Mouse (Mus musculus) forebrain, embryonic 16.5 days (tissue): ENCODE data around the gene Prex1. TPM values are rescaled to one million over a fixed set of nuclear protein-coding genes. Genes with fewer than 3 reads are reported as not detected.

Source experiments
- ATAC-seq: fragments of 200-750 bp; cut with Nextera tagmentation; 2 replicates; pipeline ENCODE4 v1.8.0; 2017; ENCODE audit warnings: mild to moderate bottlenecking, moderate library complexity
- H3K27ac ChIP-seq: fragments of 300-500 bp; sonication (generic); 2 replicates; pipeline ENCODE4 v1.5.1; 2014; ENCODE audit warnings: low read length, control low read depth
- H3K27me3 ChIP-seq: fragments of 300-500 bp; sonication (generic); replicated peaks from 2 replicates; pipeline ENCODE4 v1.6.1; 2014; ENCODE audit warnings: low read length; ENCODE audit not compliant: control insufficient read depth, insufficient read depth
- H3K36me3 ChIP-seq: fragments of 300-500 bp; sonication (generic); 2 replicates; pipeline ENCODE4 v1.6.1; 2014; ENCODE audit not compliant: control insufficient read depth, insufficient read depth
- H3K4me1 ChIP-seq: fragments of 300-500 bp; sonication (generic); replicated peaks from 2 replicates; pipeline ENCODE4 v1.6.1; 2014; ENCODE audit warnings: low read length; ENCODE audit not compliant: control insufficient read depth, insufficient read depth
- H3K4me2 ChIP-seq: fragments of 300-500 bp; sonication (generic); 2 replicates; pipeline ENCODE4 v1.6.1; 2014; ENCODE audit warnings: mild to moderate bottlenecking, low read length, control low read depth
- H3K4me3 ChIP-seq: fragments of 300-500 bp; sonication (generic); replicated peaks from 2 replicates; pipeline ENCODE4 v1.5.1; 2014; ENCODE audit warnings: mild to moderate bottlenecking, low read length, control low read depth
- H3K9ac ChIP-seq: fragments of 300-500 bp; sonication (generic); replicated peaks from 2 replicates; pipeline ENCODE4 v1.6.1; 2014; ENCODE audit warnings: low read depth, low read length, control low read depth
- H3K9me3 ChIP-seq: fragments of 300-500 bp; sonication (generic); 2 replicates; pipeline ENCODE4 v1.6.1; 2016; ENCODE audit warnings: low read length; ENCODE audit not compliant: control insufficient read depth
- WGBS: fragments of 180-500 bp; shearing (Covaris S2); extraction: QIAGEN DNeasy Blood & Tissue Kit; methylation state at CpG from one replicate; pipeline ENCODE4 v1.1.7; 2014; 5-methylcytosine and 5-hydroxymethylcytosine counted together
- polyA plus RNA-seq: library from polyadenylated mRNA; unstranded; fragments of >200 nt; fragmentation: Nextera tagmentation; extraction: Ambion mirVana; gene quantifications from 2 replicates; pipeline ENCODE4 v1.2.1, GENCODE M21; 2015

The Prex1 gene
- polyA plus RNA-seq, 1 experiment from 2014 or later: 38.5 TPM

- H3K4me1 ChIP-seq: peaks cover 3% of the 10 kb centered on the region; the same call in 1 of the 2 replicates
- H3K27me3 ChIP-seq: no peaks in the 10 kb centered on the region
- 76% methylated on average over 13 of the region's 13 CpGs for WGBS
- H3K9me3 ChIP-seq: no peaks in the 10 kb centered on the region
- no peak overlapping the region for H3K27ac ChIP-seq
- ATAC-seq: no peak
- H3K4me2 ChIP-seq: no peak overlapping the region
- H3K4me3 ChIP-seq: no peak overlapping the region
- no peaks in the 10 kb centered on the region for H3K36me3 ChIP-seq
- H3K9ac ChIP-seq: no peak overlapping the region
These were observed 12.9 kb downstream of the Prex1 start for GRCm38 (mm10) chr2:166700732-166701131.

- WGBS: 49% methylated on average over 8 of the region's 8 CpGs
- H3K4me1 ChIP-seq: peaks cover 3% of the 10 kb centered on the region; the same call in 1 of the 2 replicates
- H3K9ac ChIP-seq: no peak overlapping the region
- no peak for ATAC-seq
- H3K36me3 ChIP-seq: no peaks in the 10 kb centered on the region
- no peak overlapping the region for H3K27ac ChIP-seq
- H3K9me3 ChIP-seq: no peaks in the 10 kb centered on the region
- H3K27me3 ChIP-seq: no peaks in the 10 kb centered on the region
- H3K4me2 ChIP-seq: no peak overlapping the region
- H3K4me3 ChIP-seq: no peak overlapping the region
These were observed 13.5 kb downstream of the Prex1 start for GRCm38 (mm10) chr2:166700116-166700515.

- H3K4me1 ChIP-seq: peaks cover 3% of the 10 kb centered on the region; the same call in 1 of the 2 replicates
- 94% methylated on average over 5 of the region's 5 CpGs for WGBS
- no peaks in the 10 kb centered on the region for H3K9me3 ChIP-seq
- H3K36me3 ChIP-seq: no peaks in the 10 kb centered on the region
- no peak for ATAC-seq
- H3K27ac ChIP-seq: no peak overlapping the region
- no peak overlapping the region for H3K4me3 ChIP-seq
- no peak overlapping the region for H3K9ac ChIP-seq
- H3K4me2 ChIP-seq: no peak overlapping the region
- no peaks in the 10 kb centered on the region for H3K27me3 ChIP-seq
These were observed 14.1 kb downstream of the Prex1 start for GRCm38 (mm10) chr2:166699552-166699951.

- Histone ChIP-seq H3K9ac (no peak overlapping the region), H3K4me2 (no peak overlapping the region), H3K36me3 (no peaks in the 10 kb centered on the region), H3K4me3 (no peak overlapping the region), H3K27me3 (no peaks in the 10 kb centered on the region), H3K4me1 (peaks cover 24% of the 10 kb centered on the region), H3K27ac (no peak overlapping the region), H3K9me3 (no peaks in the 10 kb centered on the region)
- 95% methylated on average over 2 of the region's 2 CpGs for WGBS
- ATAC-seq: no peak
These were observed 19.0 kb downstream of the Prex1 start for GRCm38 (mm10) chr2:166694616-166695015.

- Histone ChIP-seq H3K4me1 (peaks cover 24% of the 10 kb centered on the region), H3K4me3 (no peak overlapping the region), H3K36me3 (no peaks in the 10 kb centered on the region), H3K4me2 (no peak overlapping the region), H3K9me3 (no peaks in the 10 kb centered on the region), H3K9ac (no peak overlapping the region), H3K27me3 (no peaks in the 10 kb centered on the region), H3K27ac (no peak overlapping the region)
- 82% methylated on average over 4 of the region's 4 CpGs for WGBS
- no peak for ATAC-seq
These were observed 20.2 kb downstream of the Prex1 start for GRCm38 (mm10) chr2:166693394-166693793.

GRCm38 (mm10) chr2:166691602-166692509, 21.8 kb downstream of the Prex1 start:
- 27% methylated on average over 23 of the region's 23 CpGs for WGBS
- peak; percentile 85 for ATAC-seq
- no peaks in the 10 kb centered on the region for H3K36me3 ChIP-seq
- no peaks in the 10 kb centered on the region for H3K9me3 ChIP-seq
- peak overlapping the region; percentile 82 for H3K27ac ChIP-seq
- no peaks in the 10 kb centered on the region for H3K27me3 ChIP-seq
- 0 out of 2 replicates have a peak overlapping the region, but pooled peaks have one; percentile 1 for H3K4me2 ChIP-seq
- peak overlapping the region; percentile 11; the same call in 1 of the 2 replicates for H3K9ac ChIP-seq
- H3K4me3 ChIP-seq: no peak overlapping the region
- peaks cover 26% of the 10 kb centered on the region for H3K4me1 ChIP-seq

- ATAC-seq: no peak
- Histone ChIP-seq H3K27me3 (no peaks in the 10 kb centered on the region), H3K4me1 (peaks cover 50% of the 10 kb centered on the region), H3K9me3 (no peaks in the 10 kb centered on the region), H3K36me3 (no peaks in the 10 kb centered on the region), H3K27ac (peak overlapping the region; percentile 54), H3K4me2 (no peak overlapping the region), H3K4me3 (no peak overlapping the region), H3K9ac (no peak overlapping the region)
- 40% methylated on average over 6 of the region's 6 CpGs for WGBS
These were observed 26.7 kb downstream of the Prex1 start for GRCm38 (mm10) chr2:166686917-166687316.

- Histone ChIP-seq H3K9ac (no peak overlapping the region), H3K36me3 (no peaks in the 10 kb centered on the region), H3K27ac (peak overlapping the region; percentile 77), H3K4me2 (no peak overlapping the region), H3K4me3 (no peak overlapping the region), H3K9me3 (no peaks in the 10 kb centered on the region), H3K27me3 (no peaks in the 10 kb centered on the region), H3K4me1 (peaks cover 44% of the 10 kb centered on the region)
- ATAC-seq: peak; percentile 82
- 43% methylated on average over 8 of the region's 8 CpGs for WGBS
These were observed 27.8 kb downstream of the Prex1 start for GRCm38 (mm10) chr2:166685824-166686223.

- H3K4me1 ChIP-seq: peaks cover 52% of the 10 kb centered on the region
- no peak overlapping the region; the same call in 1 of the 2 replicates for H3K9ac ChIP-seq
- no peaks in the 10 kb centered on the region for H3K36me3 ChIP-seq
- no peak overlapping the region for H3K4me2 ChIP-seq
- no peak for ATAC-seq
- H3K9me3 ChIP-seq: no peaks in the 10 kb centered on the region
- no peaks in the 10 kb centered on the region for H3K27me3 ChIP-seq
- H3K27ac ChIP-seq: peak overlapping the region; percentile 8; the same call in 1 of the 2 replicates
- no peak overlapping the region for H3K4me3 ChIP-seq
- 21% methylated on average over 13 of the region's 13 CpGs for WGBS
These were observed 29.6 kb downstream of the Prex1 start for GRCm38 (mm10) chr2:166683885-166684544.
